Mouse (Mus musculus): ENCODE measurements around the gene Zfp960. TPM values are rescaled to one million over a fixed set of nuclear protein-coding genes. Genes with fewer than 3 reads are reported as not detected.

Zfp960 gene
- 0.14 and 0.21 TPM in 2 replicates for polyA plus RNA-seq (2012; rRNA removed)

DNA sequence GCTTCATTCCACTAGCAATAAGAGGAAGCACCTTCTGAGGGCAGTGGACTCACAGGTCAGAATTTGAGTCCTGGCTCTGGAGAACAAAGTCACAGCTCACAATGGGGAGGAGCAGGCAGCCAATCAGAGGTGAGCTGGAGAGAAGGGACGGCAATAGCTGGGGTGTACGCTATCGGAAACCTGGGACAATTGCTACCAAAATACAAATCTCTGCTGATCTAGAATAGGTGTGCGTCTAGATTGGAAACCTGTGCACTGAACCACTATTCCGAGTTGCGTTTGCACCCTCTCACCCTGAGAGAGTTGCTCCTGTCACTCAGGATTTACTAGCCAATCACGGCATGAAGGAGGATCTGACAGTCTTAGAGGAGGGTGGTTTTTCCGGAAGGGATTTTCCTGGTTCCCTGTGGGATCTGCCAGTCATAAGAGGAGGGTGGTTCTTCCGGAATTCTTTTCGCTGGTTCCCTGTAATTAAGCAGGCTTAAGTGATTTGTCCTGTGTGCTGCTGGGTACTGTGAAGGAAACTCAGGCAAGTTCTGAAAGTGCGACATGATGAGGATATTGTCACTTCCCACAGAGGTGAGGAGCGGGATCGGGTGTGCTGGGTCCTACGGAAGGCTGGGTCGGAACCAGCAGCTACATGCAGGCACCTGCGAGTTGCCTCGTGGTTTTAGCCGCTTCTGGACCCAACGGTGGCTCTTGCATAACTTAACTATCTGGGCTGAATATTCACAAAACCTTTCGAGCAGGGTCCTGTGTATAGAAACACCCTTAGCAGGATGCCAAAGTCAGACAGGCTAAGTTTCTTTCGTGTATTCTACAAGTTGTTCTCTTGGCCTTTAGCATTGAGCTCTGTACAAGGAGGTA is at the start of gene Zfp960:
Zfp960 (plus strand) TSS at position 486 of the 867 bp plus-strand sequence.

DNA sequence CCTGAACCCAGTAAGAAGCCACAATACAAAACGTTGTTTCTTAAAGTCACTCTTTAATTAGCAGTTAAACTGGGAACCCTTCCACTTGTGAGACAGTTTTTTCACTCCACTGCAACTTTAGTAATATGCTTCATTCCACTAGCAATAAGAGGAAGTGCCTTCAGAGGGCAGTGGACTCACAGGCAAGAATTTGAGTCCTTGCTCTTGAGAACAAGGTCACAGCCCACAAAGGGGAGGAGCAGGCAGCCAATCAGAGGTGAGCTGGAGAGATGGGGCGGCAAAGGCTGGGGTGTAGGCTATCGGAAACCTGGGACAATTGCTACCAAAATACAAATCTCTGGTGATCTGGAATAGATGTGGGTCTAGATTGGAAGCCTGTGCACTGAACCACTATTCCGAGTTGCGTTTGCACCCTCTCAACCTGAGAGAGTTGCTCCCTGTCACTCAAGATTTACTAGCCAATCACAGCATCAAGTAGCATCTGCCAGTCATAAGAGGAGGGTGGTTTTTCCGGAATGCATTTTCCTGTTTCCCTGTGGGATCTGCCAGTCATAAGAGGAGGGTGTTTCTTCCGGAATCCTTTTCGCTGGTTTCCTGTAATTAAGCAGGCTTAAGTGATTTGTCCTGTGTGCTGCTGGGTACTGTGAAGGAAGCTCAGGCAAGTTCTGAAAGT is 57.1 kb downstream of the Zfp960 start, which contains the start of gene Zfp97:
Zfp97 (plus strand) TSS at position 586 of the 673 bp plus-strand sequence.

Other genes starting within 250 kb of the Zfp960 start
- gene Zfp97, start 57.3 kb downstream of the Zfp960 start, polyA plus RNA-seq (2012; rRNA removed): 0.12 and 0.23 TPM in 2 replicates

Measured in colon, adult 2 months (tissue).